Mouse (Mus musculus): ENCODE data around the gene Anxa11.

GRCm38 (mm10) chr14:25795067-25795466 lies 46.9 kb upstream of the Anxa11 start:
- TF ChIP-seq CTCF (IDR thresholded peaks at IDR 0.05; ENCODE audit: borderline replicate concordance, control insufficient read depth, extremely low read depth, insufficient read depth, low read length, poor library complexity): no peak
- no peak for TF ChIP-seq POLR2A (IDR thresholded peaks at IDR 0.05; ENCODE audit: control insufficient read depth, extremely low read depth, insufficient read depth, low read length, poor library complexity)

Measured in thymus, adult 2 months (tissue).